Mouse (Mus musculus) megakaryocyte, embryonic 14.5 days (primary cell): ENCODE results near the gene Dglucy. TPM values are rescaled to one million over a fixed set of nuclear protein-coding genes. Genes with fewer than 3 reads are reported as not detected.
A peak's percentile ranks its signal among the peaks of the same experiment; 100 is the strongest.

Source experiments
- H3K27me3 ChIP-seq: replicated peaks from 2 replicates; pipeline ENCODE3; 2012; ENCODE audit warnings: inconsistent platforms
- H3K36me3 ChIP-seq: replicated peaks from 2 replicates; pipeline ENCODE3; 2012; ENCODE audit warnings: low read length, inconsistent platforms, mixed read lengths
- H3K4me1 ChIP-seq: 2 replicates; pipeline ENCODE4 v1.6.1; 2012; ENCODE audit warnings: inconsistent platforms
- H3K4me3 ChIP-seq: replicated peaks from 2 replicates; pipeline ENCODE3; 2012; ENCODE audit warnings: moderate library complexity, mild to moderate bottlenecking, inconsistent platforms
- H3K9me3 ChIP-seq: 2 replicates; pipeline ENCODE4 v1.6.1; 2012; ENCODE audit warnings: inconsistent platforms
- FLI1 ChIP-seq: IDR thresholded peaks from 2 replicates; pipeline ENCODE4 v1.6.1; 2012; ENCODE audit warnings: low read length, inconsistent platforms, mixed read lengths
- GATA1 ChIP-seq: IDR thresholded peaks from 3 replicates; pipeline ENCODE4 v1.6.1; 2012; ENCODE audit warnings: mixed read lengths, low read length, inconsistent platforms, borderline replicate concordance
- polyA plus RNA-seq: library from polyadenylated mRNA; stranded (reverse); fragments of >175 nt; gene quantifications from 2 replicates; pipeline ENCODE4 v1.2.3, GENCODE M21; 2012; ENCODE audit warnings: low replicate concordance; ENCODE audit not compliant: insufficient read depth

The Dglucy gene
- polyA plus RNA-seq, 1 experiment: 1.0 TPM

DNA sequence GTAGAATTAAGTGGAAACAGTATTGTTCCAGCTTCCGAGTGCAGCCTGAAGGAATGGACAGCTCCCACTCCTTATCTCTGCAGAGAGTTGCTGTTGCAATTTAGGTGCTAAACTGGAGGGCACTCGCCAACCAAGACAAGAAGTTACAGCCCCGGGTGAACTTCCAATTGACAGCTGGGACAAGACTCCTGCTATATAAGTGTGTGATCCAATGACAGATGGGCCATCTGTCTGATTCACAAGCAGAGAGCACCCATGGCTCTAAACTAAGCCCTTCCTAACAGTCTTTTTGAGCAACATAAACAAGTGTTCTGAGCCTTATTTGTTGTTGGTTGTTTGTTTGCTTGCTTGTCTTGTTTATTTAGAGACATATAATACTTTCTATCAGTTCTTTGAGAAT is 117.8 kb downstream of the Dglucy start:
- TF ChIP-seq FLI1: no peak
- H3K4me1 ChIP-seq: peaks cover 10% of the 10 kb centered on the region
- no peaks in the 10 kb centered on the region for H3K36me3 ChIP-seq
- H3K27me3 ChIP-seq: peaks cover 72% of the 10 kb centered on the region
- no peaks in the 10 kb centered on the region for H3K9me3 ChIP-seq
- H3K4me3 ChIP-seq: no peak overlapping the region

DNA sequence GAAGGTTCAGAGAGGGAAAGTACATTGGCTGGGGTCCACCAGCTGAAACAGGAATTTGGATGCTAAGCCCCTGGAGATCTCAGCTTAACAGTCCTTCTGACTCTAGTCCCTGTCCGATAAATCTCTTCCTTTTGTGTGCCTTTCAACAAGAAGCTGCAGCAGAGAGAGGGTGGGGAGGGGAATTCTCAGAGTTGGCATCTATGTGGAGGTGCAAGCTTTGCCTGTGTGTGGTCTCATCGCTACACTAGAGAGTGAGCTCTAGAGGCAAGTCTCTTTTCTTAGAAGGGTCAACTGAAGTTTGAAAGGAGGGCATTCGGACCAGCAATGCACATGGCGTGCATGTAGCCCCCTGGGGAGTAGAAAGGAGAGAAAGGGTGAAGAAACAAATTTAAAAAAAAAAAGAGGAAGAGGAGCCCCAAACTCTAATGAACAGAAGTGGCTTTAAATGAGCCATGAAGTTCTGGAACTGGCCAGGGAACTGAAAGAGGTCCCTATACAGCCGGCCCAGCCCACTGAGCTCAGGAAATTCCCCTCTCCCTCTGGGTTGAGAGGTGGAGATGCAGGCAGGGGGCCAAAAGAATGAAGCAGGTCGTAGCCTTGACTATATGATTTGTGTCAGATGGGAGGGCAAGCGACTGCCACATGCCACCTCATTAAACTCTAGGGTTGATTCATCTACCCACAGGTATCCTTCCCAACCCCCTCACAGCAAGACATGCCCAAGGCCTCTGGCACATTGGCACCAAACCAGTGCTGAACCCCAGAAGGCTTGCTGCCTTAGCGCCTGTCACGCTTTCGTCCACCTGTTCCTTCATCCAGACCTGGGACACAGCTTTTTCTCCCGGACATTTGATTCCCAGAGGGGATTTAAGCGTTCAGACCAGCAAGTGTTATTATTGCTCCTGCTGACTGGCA is 119.1 kb downstream of the Dglucy start:
- H3K9me3 ChIP-seq: no peaks in the 10 kb centered on the region
- H3K4me3 ChIP-seq: no peak overlapping the region
- no peaks in the 10 kb centered on the region for H3K36me3 ChIP-seq
- H3K4me1 ChIP-seq: peaks cover 10% of the 10 kb centered on the region
- H3K27me3 ChIP-seq: peaks cover 82% of the 10 kb centered on the region
- TF ChIP-seq GATA1: no peak
- TF ChIP-seq FLI1: no peak

DNA sequence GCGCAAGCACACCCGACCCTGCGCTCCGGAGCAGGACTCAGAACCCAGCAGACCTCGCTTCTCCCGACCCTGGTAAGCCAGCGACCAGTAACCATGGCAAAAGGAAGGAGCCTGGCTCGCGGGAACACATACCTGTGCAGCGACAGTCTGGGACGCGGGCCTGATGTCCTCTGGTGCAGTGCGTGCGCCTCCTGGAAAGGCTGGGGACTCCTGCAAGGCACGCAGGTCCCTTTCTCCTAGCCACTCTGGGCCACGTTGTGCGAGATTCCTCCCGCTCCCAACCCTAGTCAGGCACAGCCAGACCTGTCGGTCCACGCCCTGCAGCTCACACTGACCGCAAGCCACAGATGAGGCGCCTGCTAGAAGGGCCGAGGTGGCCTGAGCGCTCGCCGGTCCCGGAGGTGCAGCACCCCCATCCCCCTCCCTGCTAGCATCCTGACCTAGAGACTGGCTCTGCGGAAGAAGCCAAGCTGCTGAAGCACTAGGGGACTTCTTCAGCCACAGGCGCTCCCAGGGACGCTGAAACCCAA is 120.3 kb downstream of the Dglucy start:
- peak overlapping the region; percentile 83 for H3K4me3 ChIP-seq
- H3K4me1 ChIP-seq: peaks cover 10% of the 10 kb centered on the region

DNA sequence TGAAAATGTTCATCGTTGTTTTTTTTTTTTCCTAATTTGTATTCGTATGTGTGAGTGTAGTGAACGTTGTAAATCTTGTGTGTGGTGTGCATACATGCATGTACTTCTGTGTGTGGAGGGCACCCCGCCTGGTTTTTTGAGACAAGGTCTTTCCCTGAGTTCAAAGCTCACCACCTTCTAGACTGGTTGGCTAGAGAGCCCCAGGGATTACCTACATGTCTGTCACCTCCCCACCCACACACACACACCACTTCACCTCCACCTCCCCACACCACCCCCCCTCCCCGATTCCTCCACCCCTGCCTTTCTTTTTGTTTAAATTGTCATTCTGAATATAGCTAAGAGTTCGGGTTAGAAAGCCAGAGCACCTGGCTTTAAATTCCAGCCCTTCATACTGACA is 122.0 kb downstream of the Dglucy start:
- Histone ChIP-seq H3K27me3 (peaks cover 79% of the 10 kb centered on the region), H3K36me3 (no peaks in the 10 kb centered on the region), H3K4me1 (peaks cover 10% of the 10 kb centered on the region), H3K9me3 (no peaks in the 10 kb centered on the region), H3K4me3 (no peak overlapping the region)
- TF ChIP-seq FLI1 (no peak), GATA1 (no peak)

More for the DNA sequence above, 120.3 kb downstream of the Dglucy start:
- Histone ChIP-seq H3K9me3 (no peaks in the 10 kb centered on the region), H3K27me3 (peaks cover 83% of the 10 kb centered on the region), H3K36me3 (no peaks in the 10 kb centered on the region)
- TF ChIP-seq FLI1 (no peak), GATA1 (no peak)

GRCm38 (mm10) chr12:100901386-100901785 is 122.5 kb downstream of the Dglucy start:
- TF ChIP-seq GATA1 (no peak), FLI1 (no peak)
- Histone ChIP-seq H3K9me3 (no peaks in the 10 kb centered on the region), H3K4me3 (no peak overlapping the region), H3K27me3 (peaks cover 79% of the 10 kb centered on the region), H3K4me1 (peaks cover 10% of the 10 kb centered on the region), H3K36me3 (no peaks in the 10 kb centered on the region)

DNA sequence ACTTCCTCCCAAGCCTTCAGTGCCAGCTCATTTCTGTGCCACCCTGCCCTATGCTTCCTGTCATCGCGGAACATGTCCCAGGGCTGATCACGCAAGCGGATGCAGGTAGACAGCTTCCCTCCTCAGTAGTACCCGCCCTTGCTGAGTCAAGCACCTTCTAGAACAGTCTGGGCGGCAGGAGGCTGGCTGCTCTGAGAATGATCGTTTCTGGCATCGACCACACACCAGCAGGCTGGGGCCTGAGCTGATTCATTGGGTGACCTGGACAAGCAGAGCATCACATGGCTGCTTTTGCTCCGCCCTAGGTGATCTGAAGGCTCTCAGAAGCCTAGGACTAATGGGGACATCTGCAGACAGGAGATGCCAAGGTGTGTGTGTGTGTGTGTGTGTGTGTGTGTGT is 124.9 kb downstream of the Dglucy start:
- Histone ChIP-seq H3K9me3 (no peaks in the 10 kb centered on the region), H3K4me1 (peaks cover 18% of the 10 kb centered on the region), H3K36me3 (no peaks in the 10 kb centered on the region), H3K27me3 (peaks cover 80% of the 10 kb centered on the region), H3K4me3 (no peak overlapping the region)
- TF ChIP-seq FLI1 (no peak), GATA1 (no peak)

GRCm38 (mm10) chr12:100906861-100907260 is 128.0 kb downstream of the Dglucy start:
- TF ChIP-seq GATA1 (no peak), FLI1 (no peak)
- H3K9me3 ChIP-seq: no peaks in the 10 kb centered on the region
- H3K36me3 ChIP-seq: peaks cover 3% of the 10 kb centered on the region
- H3K4me1 ChIP-seq: peaks cover 8% of the 10 kb centered on the region
- H3K27me3 ChIP-seq: peaks cover 62% of the 10 kb centered on the region
- no peak overlapping the region for H3K4me3 ChIP-seq

DNA sequence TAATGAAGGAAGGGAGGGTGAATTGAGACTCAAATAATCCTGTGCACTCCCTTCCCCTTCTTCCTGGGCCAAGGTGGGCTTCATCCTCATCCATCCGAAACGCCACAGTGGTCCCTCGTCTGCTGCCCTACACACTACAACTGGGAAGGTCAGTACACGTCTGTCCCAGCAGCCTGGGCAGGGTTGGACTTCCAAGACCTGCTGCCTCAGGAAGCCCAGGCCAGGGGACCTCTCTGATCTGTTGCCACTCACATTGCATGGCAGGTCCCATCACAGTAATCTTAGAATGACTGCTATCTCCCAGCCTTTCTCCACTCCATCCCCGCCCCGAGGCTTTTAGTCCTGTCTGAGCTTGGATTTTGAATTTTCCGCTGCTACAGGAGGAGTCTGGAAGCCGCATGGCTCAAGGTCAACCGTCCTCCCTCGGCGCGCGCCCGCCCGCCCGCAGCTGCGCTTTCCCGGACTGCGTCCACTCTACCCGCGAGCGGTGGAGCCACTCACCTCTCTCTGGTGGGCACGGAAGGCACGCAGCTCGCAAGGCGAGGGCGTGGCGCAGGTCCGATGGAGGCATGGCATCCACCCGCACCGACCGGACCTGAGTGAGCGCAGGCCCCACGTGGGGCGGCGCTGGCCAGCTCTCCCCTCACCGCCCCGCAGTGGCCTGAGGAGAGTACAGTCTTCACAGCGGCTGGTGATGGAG is 128.9 kb downstream of the Dglucy start, which contains the start of gene Gpr68:
Gene Gpr68, minus strand, starts transcription at position 601 of the 700 bp plus-strand sequence.
- Histone ChIP-seq H3K4me3 (peak within 1 kb of the TSS; percentile 79), H3K36me3 (peaks cover 11% of the 10 kb centered on the region), H3K9me3 (no peaks in the 10 kb centered on the region), H3K27me3 (peaks cover 55% of the 10 kb centered on the region), H3K4me1 (peaks cover 8% of the 10 kb centered on the region)
- TF ChIP-seq GATA1: no peak
- no peak for TF ChIP-seq FLI1

DNA sequence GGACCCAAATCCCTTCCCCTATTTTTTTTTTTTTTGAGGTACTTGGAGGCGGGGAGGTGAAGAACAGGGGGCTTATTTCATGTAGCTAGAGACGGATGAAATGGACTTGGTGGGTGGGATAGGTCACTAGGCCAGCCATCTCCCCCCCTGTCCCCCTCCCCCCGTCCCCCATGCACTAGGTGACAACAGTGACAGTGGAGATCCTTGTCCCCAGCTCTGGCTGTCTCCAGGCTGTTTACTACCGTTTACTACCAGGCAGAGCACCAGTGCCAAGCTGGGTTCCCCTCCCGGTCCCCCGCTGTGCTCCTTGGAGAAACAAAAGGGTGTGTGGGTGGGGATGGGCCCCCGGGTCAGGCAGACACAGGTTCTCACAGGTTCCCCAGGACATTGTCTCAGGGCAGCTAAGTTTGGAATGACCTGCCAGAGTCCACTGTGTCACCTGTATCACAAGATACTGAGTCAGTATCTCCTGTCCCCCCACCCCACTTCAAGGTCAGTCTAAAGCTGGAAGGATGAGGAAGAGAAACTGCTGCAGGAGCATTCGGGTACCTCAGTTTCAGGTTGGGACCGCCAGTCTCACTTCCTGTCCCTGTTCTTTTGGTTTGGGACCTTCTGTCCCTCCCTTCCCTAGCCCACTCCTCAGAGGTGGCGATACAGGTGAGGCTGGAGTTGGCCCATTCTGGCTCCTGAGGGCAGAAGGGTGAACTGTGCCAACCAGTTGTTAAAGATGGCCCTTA is 129.6 kb downstream of the Dglucy start:
- H3K4me1 ChIP-seq: peaks cover 8% of the 10 kb centered on the region

More for the DNA sequence above, 129.6 kb downstream of the Dglucy start:
- Histone ChIP-seq H3K9me3 (no peaks in the 10 kb centered on the region), H3K36me3 (peaks cover 19% of the 10 kb centered on the region), H3K4me3 (no peak overlapping the region), H3K27me3 (peaks cover 51% of the 10 kb centered on the region)
- no peak for TF ChIP-seq GATA1
- TF ChIP-seq FLI1: no peak
